Mouse (Mus musculus): ENCODE results near the gene Zfp593. TPM values are rescaled to one million over a fixed set of nuclear protein-coding genes. Genes with fewer than 3 reads are reported as not detected.

Zfp593 gene
- polyA plus RNA-seq, 1 experiment from 2014 or later, result 9.1 TPM

GRCm38 (mm10) chr4:134254835-134255234 is 9.4 kb upstream of the Zfp593 start:
- ATAC-seq (ENCODE audit: insufficient number of reproducible peaks, insufficient read depth, low FRiP score, low read depth), result no peak
- Histone ChIP-seq H3K4me1 (ENCODE audit: control insufficient read depth in 2 of 2, insufficient read depth in 2 of 2, low read length in 2 of 2) (peaks cover 49 to 63% of the 10 kb centered on the region in 2 experiments), H3K27ac (replicated peaks in 1 of 2; ENCODE audit: control insufficient read depth in 1 of 2, insufficient read depth in 1 of 2, low read depth in 2 of 2, low read length in 2 of 2) (no peak overlapping the region)

GRCm38 (mm10) chr4:134253722-134254324 is 8.4 kb upstream of the Zfp593 start, which contains the start of gene Grrp1:
TSS of gene Grrp1 (minus strand) at chr4:134254106.
- Histone ChIP-seq H3K9me3 (ENCODE audit: control insufficient read depth, low read length) (no peaks in the 10 kb centered on the region), H3K36me3 (ENCODE audit: control insufficient read depth, insufficient read depth, low read length) (no peaks in the 10 kb centered on the region), H3K4me1 (ENCODE audit: control insufficient read depth in 2 of 2, insufficient read depth in 2 of 2, low read length in 2 of 2) (peaks cover 50 to 63% of the 10 kb centered on the region in 2 experiments), H3K9ac (ENCODE audit: low read length) (peak within 1 kb of the TSS; percentile 64), H3K27ac (replicated peaks in 1 of 2; ENCODE audit: control insufficient read depth in 1 of 2, insufficient read depth in 1 of 2, low read depth in 2 of 2, low read length in 2 of 2) (peak within 1 kb of the TSS; percentile 52 to 70), H3K4me3 (ENCODE audit: control insufficient read depth in 1 of 2, insufficient read depth in 1 of 2, low read depth in 1 of 2, low read length in 2 of 2) (peak within 1 kb of the TSS; percentile 48 to 49), H3K4me2 (ENCODE audit: low read length) (peak within 1 kb of the TSS; percentile 88), H3K27me3 (ENCODE audit: control insufficient read depth, insufficient read depth, low read length) (peaks cover 19% of the 10 kb centered on the region)
- WGBS, result 4% methylated on average over 13 of the region's 13 CpGs
- ATAC-seq (ENCODE audit: insufficient number of reproducible peaks, insufficient read depth, low FRiP score, low read depth), result no peak

More at GRCm38 (mm10) chr4:134254835-134255234, 9.4 kb upstream of the Zfp593 start:
- H3K9me3 ChIP-seq (ENCODE audit: control insufficient read depth, low read length), result no peaks in the 10 kb centered on the region
- H3K9ac ChIP-seq (ENCODE audit: low read length), result no peak overlapping the region
- no peak overlapping the region for H3K4me3 ChIP-seq (ENCODE audit: control insufficient read depth in 1 of 2, insufficient read depth in 1 of 2, low read depth in 1 of 2, low read length in 2 of 2)
- H3K4me2 ChIP-seq (ENCODE audit: low read length), result no peak overlapping the region
- 62% methylated on average over 3 of the region's 3 CpGs for WGBS
- peaks cover 19% of the 10 kb centered on the region for H3K27me3 ChIP-seq (ENCODE audit: control insufficient read depth, insufficient read depth, low read length)
- no peaks in the 10 kb centered on the region for H3K36me3 ChIP-seq (ENCODE audit: control insufficient read depth, insufficient read depth, low read length)

- WGBS, result 40% methylated on average over 15 of the region's 15 CpGs
- Histone ChIP-seq H3K4me1 (ENCODE audit: control insufficient read depth in 2 of 2, insufficient read depth in 2 of 2, low read length in 2 of 2) (peaks cover 50 to 62% of the 10 kb centered on the region in 2 experiments), H3K36me3 (ENCODE audit: control insufficient read depth, insufficient read depth, low read length) (no peaks in the 10 kb centered on the region), H3K9me3 (ENCODE audit: control insufficient read depth, low read length) (no peaks in the 10 kb centered on the region), H3K9ac (ENCODE audit: low read length) (peak overlapping the region; percentile 64), H3K4me3 (ENCODE audit: control insufficient read depth in 1 of 2, insufficient read depth in 1 of 2, low read depth in 1 of 2, low read length in 2 of 2) (peak overlapping the region; percentile 48 to 49), H3K27me3 (ENCODE audit: control insufficient read depth, insufficient read depth, low read length) (peaks cover 25% of the 10 kb centered on the region), H3K4me2 (ENCODE audit: low read length) (peak overlapping the region; percentile 88), H3K27ac (replicated peaks in 1 of 2; ENCODE audit: control insufficient read depth in 1 of 2, insufficient read depth in 1 of 2, low read depth in 2 of 2, low read length in 2 of 2) (peak overlapping the region; percentile 52 to 70; a peak in 3 of 4 replicates)
- ATAC-seq (ENCODE audit: insufficient number of reproducible peaks, insufficient read depth, low FRiP score, low read depth), result no peak
Measured at GRCm38 (mm10) chr4:134252911-134253721, 7.7 kb upstream of the Zfp593 start.

GRCm38 (mm10) chr4:134252131-134252910 is 6.9 kb upstream of the Zfp593 start:
- WGBS, result 27% methylated on average over 22 of the region's 22 CpGs
- H3K27ac ChIP-seq (replicated peaks in 1 of 2; ENCODE audit: control insufficient read depth in 1 of 2, insufficient read depth in 1 of 2, low read depth in 2 of 2, low read length in 2 of 2), result no peak overlapping the region; a peak in 1 of 4 replicates
- peak overlapping the region; percentile 69 for H3K9ac ChIP-seq (ENCODE audit: low read length)
- peaks cover 47 to 54% of the 10 kb centered on the region in 2 experiments for H3K4me1 ChIP-seq (ENCODE audit: control insufficient read depth in 2 of 2, insufficient read depth in 2 of 2, low read length in 2 of 2)
- H3K4me3 ChIP-seq (ENCODE audit: control insufficient read depth in 1 of 2, insufficient read depth in 1 of 2, low read depth in 1 of 2, low read length in 2 of 2), result peak overlapping the region; percentile 48 to 49
- no peak for ATAC-seq (ENCODE audit: insufficient number of reproducible peaks, insufficient read depth, low FRiP score, low read depth)
- peaks cover 31% of the 10 kb centered on the region for H3K27me3 ChIP-seq (ENCODE audit: control insufficient read depth, insufficient read depth, low read length)
- peak overlapping the region; percentile 88 for H3K4me2 ChIP-seq (ENCODE audit: low read length)
- H3K36me3 ChIP-seq (ENCODE audit: control insufficient read depth, insufficient read depth, low read length), result no peaks in the 10 kb centered on the region
- no peaks in the 10 kb centered on the region for H3K9me3 ChIP-seq (ENCODE audit: control insufficient read depth, low read length)

DNA sequence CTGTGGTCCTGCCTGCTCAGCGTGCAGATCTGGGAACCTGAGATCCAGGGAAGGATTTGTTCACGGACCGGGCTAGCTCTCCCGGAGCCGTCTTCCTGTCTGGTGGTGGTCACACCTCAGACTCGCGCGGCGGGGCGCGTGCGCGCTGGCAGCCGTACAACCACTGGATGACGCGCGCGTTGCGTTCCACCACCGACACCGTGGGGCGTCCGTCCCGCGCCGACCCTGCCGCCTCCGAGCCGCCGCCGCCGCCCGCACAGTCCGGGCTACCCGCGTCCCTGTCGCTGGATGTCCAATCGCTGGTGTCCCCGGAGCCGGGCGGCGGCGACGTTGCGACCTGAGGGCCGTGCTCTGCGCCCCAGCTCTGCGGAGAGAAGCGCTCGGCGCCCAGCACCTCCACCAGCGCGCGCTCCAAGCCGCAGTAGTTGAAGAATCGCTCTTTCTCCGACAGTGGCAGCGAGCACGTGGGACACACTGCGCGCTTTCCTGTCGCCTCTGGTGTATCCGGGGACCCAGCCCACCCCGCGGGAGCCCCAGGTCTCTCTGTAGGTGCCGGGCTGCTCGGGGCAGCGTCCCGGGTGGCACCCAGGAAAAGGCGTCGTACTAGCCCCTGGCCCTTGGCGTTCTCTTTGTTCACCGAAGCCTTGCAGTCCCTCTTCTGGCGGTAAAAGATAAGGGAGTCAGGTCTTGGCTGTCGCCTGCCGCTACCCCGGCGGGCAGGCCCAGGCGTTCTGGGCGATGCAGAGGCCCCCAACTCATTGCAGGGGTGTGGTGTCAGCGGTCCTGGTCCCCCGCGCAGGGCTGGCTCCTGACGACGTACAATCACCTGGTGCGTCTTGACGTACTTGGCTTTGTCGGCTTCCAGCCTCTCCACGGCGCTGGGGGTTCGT is 6.1 kb upstream of the Zfp593 start:
- Histone ChIP-seq H3K9me3 (ENCODE audit: control insufficient read depth, low read length) (no peaks in the 10 kb centered on the region), H3K9ac (ENCODE audit: low read length) (peak overlapping the region; percentile 69), H3K27ac (replicated peaks in 1 of 2; ENCODE audit: control insufficient read depth in 1 of 2, insufficient read depth in 1 of 2, low read depth in 2 of 2, low read length in 2 of 2) (no peak overlapping the region), H3K36me3 (ENCODE audit: control insufficient read depth, insufficient read depth, low read length) (no peaks in the 10 kb centered on the region), H3K4me3 (ENCODE audit: control insufficient read depth in 1 of 2, insufficient read depth in 1 of 2, low read depth in 1 of 2, low read length in 2 of 2) (peak overlapping the region; percentile 48 to 49), H3K4me1 (ENCODE audit: control insufficient read depth in 2 of 2, insufficient read depth in 2 of 2, low read length in 2 of 2) (peaks cover 40 to 46% of the 10 kb centered on the region in 2 experiments), H3K27me3 (ENCODE audit: control insufficient read depth, insufficient read depth, low read length) (peaks cover 39% of the 10 kb centered on the region), H3K4me2 (ENCODE audit: low read length) (peak overlapping the region; percentile 88)
- 0 out of 2 replicates have a peak, but pooled peaks have one; percentile 15 for ATAC-seq (ENCODE audit: insufficient number of reproducible peaks, insufficient read depth, low FRiP score, low read depth)
- 1% methylated on average over 82 of the region's 91 CpGs for WGBS

GRCm38 (mm10) chr4:134250930-134251240 is 5.5 kb upstream of the Zfp593 start:
- 21% methylated on average over 10 of the region's 10 CpGs for WGBS
- Histone ChIP-seq H3K9me3 (ENCODE audit: control insufficient read depth, low read length) (no peaks in the 10 kb centered on the region), H3K27me3 (ENCODE audit: control insufficient read depth, insufficient read depth, low read length) (peaks cover 42% of the 10 kb centered on the region), H3K27ac (replicated peaks in 1 of 2; ENCODE audit: control insufficient read depth in 1 of 2, insufficient read depth in 1 of 2, low read depth in 2 of 2, low read length in 2 of 2) (no peak overlapping the region), H3K9ac (ENCODE audit: low read length) (peak overlapping the region; percentile 69), H3K4me1 (ENCODE audit: control insufficient read depth in 2 of 2, insufficient read depth in 2 of 2, low read length in 2 of 2) (peaks cover 34 to 40% of the 10 kb centered on the region in 2 experiments), H3K4me3 (ENCODE audit: control insufficient read depth in 1 of 2, insufficient read depth in 1 of 2, low read depth in 1 of 2, low read length in 2 of 2) (peak overlapping the region; percentile 48 to 49), H3K36me3 (ENCODE audit: control insufficient read depth, insufficient read depth, low read length) (no peaks in the 10 kb centered on the region), H3K4me2 (ENCODE audit: low read length) (peak overlapping the region; percentile 88)
- ATAC-seq (ENCODE audit: insufficient number of reproducible peaks, insufficient read depth, low FRiP score, low read depth), result no peak
